Mouse (Mus musculus) forebrain, embryonic 13.5 days (tissue): ENCODE results near the gene Cd200. TPM values are rescaled to one million over a fixed set of nuclear protein-coding genes. Genes with fewer than 3 reads are reported as not detected.
"Not testable (repeated sequence)": the region's sequence is repeated elsewhere in the genome, so short reads cannot be mapped to it uniquely, and the experiment has no call there.

Source experiments
- ATAC-seq: fragments of 200-750 bp; cut with Nextera tagmentation; 2 replicates; pipeline ENCODE4 v1.8.0; 2017
- H3K27ac ChIP-seq: fragments of 300-500 bp; sonication (generic); 2 replicates; pipeline ENCODE4 v1.5.1; 2015; ENCODE audit warnings: inconsistent platforms, mild to moderate bottlenecking, moderate library complexity
- H3K27me3 ChIP-seq: fragments of 300-500 bp; sonication (generic); 2 replicates; pipeline ENCODE4 v1.6.1; 2015; ENCODE audit warnings: mild to moderate bottlenecking, inconsistent platforms
- H3K36me3 ChIP-seq: fragments of 300-500 bp; sonication (generic); 2 replicates; pipeline ENCODE4 v1.6.1; 2015; ENCODE audit warnings: mild to moderate bottlenecking, inconsistent platforms; ENCODE audit not compliant: poor library complexity, severe bottlenecking
- H3K4me1 ChIP-seq: fragments of 300-500 bp; sonication (generic); 2 replicates; pipeline ENCODE4 v1.6.1; 2015; ENCODE audit warnings: inconsistent platforms
- H3K4me2 ChIP-seq: fragments of 300-500 bp; sonication (generic); 2 replicates; pipeline ENCODE4 v1.6.1; 2015; ENCODE audit warnings: inconsistent platforms, mild to moderate bottlenecking, moderate library complexity
- H3K4me3 ChIP-seq: fragments of 300-500 bp; sonication (generic); 2 replicates; pipeline ENCODE4 v1.5.1; 2015; ENCODE audit warnings: mild to moderate bottlenecking, inconsistent platforms
- H3K9ac ChIP-seq: fragments of 300-500 bp; sonication (generic); 2 replicates; pipeline ENCODE4 v1.6.1; 2015; ENCODE audit warnings: mild to moderate bottlenecking, inconsistent platforms
- H3K9me3 ChIP-seq: fragments of 300-500 bp; sonication (generic); replicated peaks from 2 replicates; pipeline ENCODE4 v1.6.1; 2016; ENCODE audit warnings: inconsistent platforms
- WGBS: fragments of 180-500 bp; shearing (Covaris S2); methylation state at CpG from one replicate; pipeline ENCODE4 v1.1.7; 2015; 5-methylcytosine and 5-hydroxymethylcytosine counted together
- polyA plus RNA-seq: library from polyadenylated mRNA; unstranded; fragments of >200 nt; fragmentation: Nextera tagmentation; extraction: Ambion mirVana; gene quantifications from 2 replicates; pipeline ENCODE4 v1.2.1, GENCODE M21; 2015

Gene Cd200
- 102 and 126 TPM in 2 replicates for polyA plus RNA-seq

- peak within 1 kb of the TSS; percentile 69 for H3K4me2 ChIP-seq
- no peaks in the 10 kb centered on the region for H3K9me3 ChIP-seq
- H3K27ac ChIP-seq, result peak within 1 kb of the TSS; percentile 92
- peak within 1 kb of the TSS; percentile 66 for H3K4me3 ChIP-seq
- H3K36me3 ChIP-seq, result 0 out of 2 replicates have a peak, but pooled peaks cover 3% of the 10 kb centered on the region
- peak; percentile 97 for ATAC-seq
- H3K4me1 ChIP-seq, result no peaks in the 10 kb centered on the region
- under 1% methylated on average over 28 of the region's 28 CpGs for WGBS
- H3K9ac ChIP-seq, result peak within 1 kb of the TSS; percentile 84
- H3K27me3 ChIP-seq, result no peaks in the 10 kb centered on the region
These were observed at the start of gene Cd200 for GRCm38 (mm10) chr16:45408425-45409063. Gene Cd200 (minus strand): TSS chr16:45409053.

- ATAC-seq, result no peak
- H3K36me3 ChIP-seq, result no peaks in the 10 kb centered on the region
- no peak overlapping the region for H3K4me2 ChIP-seq
- H3K4me1 ChIP-seq, result no peaks in the 10 kb centered on the region
- H3K9me3 ChIP-seq, result no peaks in the 10 kb centered on the region
- no peaks in the 10 kb centered on the region for H3K27me3 ChIP-seq
- H3K27ac ChIP-seq, result no peak overlapping the region
- no peak overlapping the region for H3K4me3 ChIP-seq
- no peak overlapping the region for H3K9ac ChIP-seq
These were observed 45.9 kb upstream of the Cd200 start for GRCm38 (mm10) chr16:45454762-45455161.

GRCm38 (mm10) chr16:45437230-45437739 is 28.4 kb upstream of the Cd200 start:
- Histone ChIP-seq H3K4me3 (no peak overlapping the region), H3K36me3 (no peaks in the 10 kb centered on the region), H3K9ac (no peak overlapping the region), H3K27me3 (no peaks in the 10 kb centered on the region), H3K4me1 (no peaks in the 10 kb centered on the region), H3K27ac (no peak overlapping the region), H3K4me2 (no peak overlapping the region), H3K9me3 (no peaks in the 10 kb centered on the region)
- 100% methylated on average over 1 of the region's 1 CpGs for WGBS
- ATAC-seq, result no peak

- no peak overlapping the region for H3K27ac ChIP-seq
- no peaks in the 10 kb centered on the region for H3K9me3 ChIP-seq
- no peak overlapping the region for H3K9ac ChIP-seq
- H3K4me2 ChIP-seq, result no peak overlapping the region
- ATAC-seq, result no peak
- H3K36me3 ChIP-seq, result no peaks in the 10 kb centered on the region
- no peak overlapping the region for H3K4me3 ChIP-seq
- no peaks in the 10 kb centered on the region for H3K4me1 ChIP-seq
- no peaks in the 10 kb centered on the region for H3K27me3 ChIP-seq
These were observed 26.7 kb upstream of the Cd200 start for GRCm38 (mm10) chr16:45435591-45435990.

GRCm38 (mm10) chr16:45427651-45428050 is 18.8 kb upstream of the Cd200 start:
- H3K9me3 ChIP-seq, result no peaks in the 10 kb centered on the region
- H3K27me3 ChIP-seq, result no peaks in the 10 kb centered on the region
- no peak for ATAC-seq
- H3K36me3 ChIP-seq, result no peaks in the 10 kb centered on the region
- H3K4me2 ChIP-seq, result no peak overlapping the region
- H3K4me3 ChIP-seq, result no peak overlapping the region
- 94% methylated on average over 9 of the region's 9 CpGs for WGBS
- no peak overlapping the region for H3K27ac ChIP-seq
- H3K4me1 ChIP-seq, result no peaks in the 10 kb centered on the region
- no peak overlapping the region for H3K9ac ChIP-seq

GRCm38 (mm10) chr16:45413497-45413896 is 4.6 kb upstream of the Cd200 start:
- no peak for ATAC-seq
- H3K36me3 ChIP-seq, result no peaks in the 10 kb centered on the region
- no peak overlapping the region for H3K9ac ChIP-seq
- no peak overlapping the region for H3K4me2 ChIP-seq
- H3K27me3 ChIP-seq, result no peaks in the 10 kb centered on the region
- no peak overlapping the region for H3K27ac ChIP-seq
- H3K4me3 ChIP-seq, result no peak overlapping the region
- no peaks in the 10 kb centered on the region for H3K9me3 ChIP-seq
- H3K4me1 ChIP-seq, result no peaks in the 10 kb centered on the region

GRCm38 (mm10) chr16:45409064-45409446 is 202 bp upstream of the Cd200 start:
- H3K9me3 ChIP-seq, H3K4me1 ChIP-seq, H3K27me3 ChIP-seq, H3K27ac ChIP-seq, H3K36me3 ChIP-seq: not testable (repeated sequence)
- WGBS, result 36% methylated on average over 7 of the region's 7 CpGs
- peak; percentile 46; the same call in 1 of the 2 replicates for ATAC-seq
- peak overlapping the region; percentile 69 for H3K4me2 ChIP-seq
- H3K4me3 ChIP-seq, result peak overlapping the region; percentile 66
- peak overlapping the region; percentile 84 for H3K9ac ChIP-seq

- Histone ChIP-seq H3K36me3 (0 out of 2 replicates have a peak, but pooled peaks cover 3% of the 10 kb centered on the region), H3K9me3 (no peaks in the 10 kb centered on the region), H3K4me2 (peak overlapping the region; percentile 69), H3K9ac (peak overlapping the region; percentile 84), H3K27me3 (no peaks in the 10 kb centered on the region), H3K27ac (peak overlapping the region; percentile 92), H3K4me1 (no peaks in the 10 kb centered on the region), H3K4me3 (peak overlapping the region; percentile 66)
- 20% methylated on average over 9 of the region's 9 CpGs for WGBS
- no peak for ATAC-seq
These were observed 1.0 kb downstream of the Cd200 start for GRCm38 (mm10) chr16:45407645-45408400.

GRCm38 (mm10) chr16:45407091-45407490 is 1.8 kb downstream of the Cd200 start:
- Histone ChIP-seq H3K4me1 (no peaks in the 10 kb centered on the region), H3K36me3 (0 out of 2 replicates have a peak, but pooled peaks cover 3% of the 10 kb centered on the region), H3K4me2 (peak overlapping the region; percentile 69), H3K27me3 (no peaks in the 10 kb centered on the region), H3K9ac (peak overlapping the region; percentile 84), H3K9me3 (no peaks in the 10 kb centered on the region), H3K27ac (no peak overlapping the region), H3K4me3 (peak overlapping the region; percentile 66; the same call in 1 of the 2 replicates)
- no peak for ATAC-seq
- WGBS, result 82% methylated on average over 5 of the region's 5 CpGs

- Histone ChIP-seq H3K27me3 (no peaks in the 10 kb centered on the region), H3K4me2 (no peak overlapping the region), H3K4me1 (no peaks in the 10 kb centered on the region), H3K4me3 (no peak overlapping the region), H3K9ac (no peak overlapping the region), H3K9me3 (no peaks in the 10 kb centered on the region), H3K27ac (no peak overlapping the region), H3K36me3 (peaks cover 6% of the 10 kb centered on the region; the same call in 1 of the 2 replicates)
- 79% methylated on average over 2 of the region's 2 CpGs for WGBS
- ATAC-seq, result no peak
These were observed 5.9 kb downstream of the Cd200 start for GRCm38 (mm10) chr16:45402951-45403350.

GRCm38 (mm10) chr16:45402036-45402435 is 6.8 kb downstream of the Cd200 start:
- no peaks in the 10 kb centered on the region for H3K9me3 ChIP-seq
- ATAC-seq, result no peak
- WGBS, result 95% methylated on average over 1 of the region's 1 CpGs
- no peaks in the 10 kb centered on the region for H3K4me1 ChIP-seq
- H3K4me2 ChIP-seq, result no peak overlapping the region
- H3K4me3 ChIP-seq, result no peak overlapping the region
- no peak overlapping the region for H3K9ac ChIP-seq
- peaks cover 6% of the 10 kb centered on the region; the same call in 1 of the 2 replicates for H3K36me3 ChIP-seq
- H3K27me3 ChIP-seq, result no peaks in the 10 kb centered on the region
- H3K27ac ChIP-seq, result no peak overlapping the region

GRCm38 (mm10) chr16:45399947-45400555 is 8.8 kb downstream of the Cd200 start:
- no peak for ATAC-seq
- Histone ChIP-seq H3K4me1 (no peaks in the 10 kb centered on the region), H3K27ac (no peak overlapping the region), H3K36me3 (peaks cover 15% of the 10 kb centered on the region; the same call in 1 of the 2 replicates), H3K9ac (no peak overlapping the region), H3K9me3 (no peaks in the 10 kb centered on the region), H3K4me2 (no peak overlapping the region), H3K27me3 (no peaks in the 10 kb centered on the region), H3K4me3 (no peak overlapping the region)
- 71% methylated on average over 9 of the region's 9 CpGs for WGBS
